Mouse (Mus musculus) midbrain, embryonic 11.5 days (tissue): ENCODE measurements at regions not wholly inside any gene's neighbourhood (a gene's known extent, or its start where the extent isn't known, plus 50 kb on each side); places are given as distances from the start of the nearest gene placed in this dataset.
A peak's percentile ranks its signal among the peaks of the same experiment; 100 is the strongest.

Experiments
- ATAC-seq: fragments of 200-750 bp; cut with Nextera tagmentation; 2 replicates; pipeline ENCODE4 v1.8.0; 2017; ENCODE audit warnings: moderate TSS enrichment, moderate library complexity; ENCODE audit not compliant: low FRiP score
- DNase-seq: peaks from one replicate; pipeline ENCODE4 v3.0.0; 2015; ENCODE audit warnings: low spot score; ENCODE audit errors: missing footprints
- H3K27ac ChIP-seq: fragments of 300-500 bp; sonication (generic); 2 replicates; pipeline ENCODE4 v1.5.1; 2014; ENCODE audit warnings: low read depth, low read length
- H3K27me3 ChIP-seq: fragments of 300-500 bp; sonication (generic); 2 replicates; pipeline ENCODE4 v1.6.1; 2014; ENCODE audit warnings: mild to moderate bottlenecking, low read length, moderate library complexity, mixed read lengths; ENCODE audit not compliant: control insufficient read depth, insufficient read depth
- H3K36me3 ChIP-seq: fragments of 300-500 bp; sonication (generic); 2 replicates; pipeline ENCODE4 v1.6.1; 2014; ENCODE audit warnings: mild to moderate bottlenecking, low read length, moderate library complexity, mixed read lengths; ENCODE audit not compliant: control insufficient read depth, insufficient read depth
- H3K4me1 ChIP-seq: fragments of 300-500 bp; sonication (generic); 2 replicates; pipeline ENCODE4 v1.6.1; 2014; ENCODE audit warnings: low read length; ENCODE audit not compliant: control insufficient read depth, insufficient read depth
- H3K4me2 ChIP-seq: fragments of 300-500 bp; sonication (generic); 2 replicates; pipeline ENCODE4 v1.6.1; 2014; ENCODE audit warnings: mild to moderate bottlenecking, moderate library complexity
- H3K4me3 ChIP-seq: fragments of 300-500 bp; sonication (generic); 2 replicates; pipeline ENCODE4 v1.5.1; 2014; ENCODE audit warnings: low read depth, low read length
- H3K9ac ChIP-seq: fragments of 300-500 bp; sonication (generic); 2 replicates; pipeline ENCODE4 v1.6.1; 2014; ENCODE audit warnings: low read length
- H3K9me3 ChIP-seq: fragments of 300-500 bp; sonication (generic); 2 replicates; pipeline ENCODE4 v1.6.1; 2016; ENCODE audit warnings: low read length; ENCODE audit not compliant: control insufficient read depth
- WGBS: fragments of 180-500 bp; shearing (Covaris S2); extraction: QIAGEN DNeasy Blood & Tissue Kit; methylation state at CpG from one replicate; pipeline ENCODE4 v1.1.7; 2014; 5-methylcytosine and 5-hydroxymethylcytosine counted together

DNA sequence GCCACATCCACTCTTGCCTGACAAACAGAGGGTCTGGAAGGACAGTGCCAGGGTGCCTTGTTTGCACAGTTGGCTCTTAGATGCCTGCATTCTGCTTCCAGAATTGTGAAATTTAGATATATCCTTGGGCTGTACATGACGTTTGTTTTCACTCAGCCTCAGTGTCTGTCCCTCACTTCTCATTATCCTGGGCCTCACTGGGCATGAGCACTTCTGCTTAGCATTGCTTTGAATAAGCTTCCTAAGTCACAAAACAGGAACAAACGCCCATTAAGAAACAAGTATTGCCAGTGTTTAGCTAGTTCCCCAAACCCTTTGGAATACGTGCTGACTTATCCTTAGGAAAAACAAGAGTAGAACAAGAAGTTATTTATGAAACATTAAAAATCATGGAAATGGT, 148.0 kb upstream of the Col8a1 start:
- H3K27me3 ChIP-seq: no peaks in the 10 kb centered on the region
- no peaks in the 10 kb centered on the region for H3K9me3 ChIP-seq
- H3K4me3 ChIP-seq: no peak overlapping the region
- H3K4me2 ChIP-seq: no peak overlapping the region
- DNase-seq (peak; percentile 47), ATAC-seq (no peak)
- WGBS: 72% methylated on average over 3 of the region's 3 CpGs
- H3K36me3 ChIP-seq: no peaks in the 10 kb centered on the region
- no peak overlapping the region for H3K27ac ChIP-seq
- H3K9ac ChIP-seq: no peak overlapping the region
- H3K4me1 ChIP-seq: no peaks in the 10 kb centered on the region

DNA sequence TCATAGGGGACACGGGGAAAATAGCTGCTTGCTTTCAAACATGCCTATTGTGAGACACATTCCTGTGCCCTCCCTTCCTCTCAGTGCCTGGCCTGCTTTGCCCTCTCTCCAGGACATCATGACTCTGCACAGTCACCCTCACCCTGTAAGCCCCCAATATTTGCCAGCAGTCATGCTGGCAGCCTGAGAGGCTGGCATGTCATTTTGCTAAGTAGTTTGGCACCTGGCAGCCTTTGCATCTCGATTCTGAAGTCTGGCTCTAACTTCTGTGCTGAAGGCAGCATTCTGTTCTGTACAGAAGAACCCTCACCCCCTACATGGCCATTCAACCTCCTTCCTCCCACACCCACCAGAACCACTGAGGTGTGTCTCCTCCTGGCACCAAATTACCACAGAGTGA, 157.5 kb upstream of the Col8a1 start:
- H3K9me3 ChIP-seq: no peaks in the 10 kb centered on the region; the same call in 1 of the 2 replicates
- no peak for ATAC-seq

DNA sequence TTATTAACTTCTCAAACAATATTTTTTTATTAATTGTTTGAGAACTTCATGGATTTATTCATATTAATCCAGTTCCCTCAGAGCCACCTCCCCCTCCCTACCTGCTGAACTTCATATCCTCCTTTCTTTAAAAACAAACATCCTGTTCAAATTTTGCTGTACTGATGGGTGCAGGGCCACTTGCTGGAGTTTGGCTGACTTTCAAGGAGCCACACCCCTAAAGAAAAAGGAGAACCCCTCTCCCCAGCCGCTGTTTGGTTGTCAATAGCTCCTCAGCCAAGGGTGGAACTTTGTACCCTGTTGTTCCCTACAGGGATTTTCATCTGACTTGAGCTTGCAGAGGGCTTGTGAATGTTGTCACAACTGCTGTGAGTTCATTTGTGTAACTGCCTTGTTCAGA, 160.0 kb upstream of the Col8a1 start:
- no peak for ATAC-seq
- WGBS: 84% methylated on average over 1 of the region's 1 CpGs
- Histone ChIP-seq H3K9me3 (no peaks in the 10 kb centered on the region), H3K4me1 (no peaks in the 10 kb centered on the region), H3K36me3 (no peaks in the 10 kb centered on the region), H3K9ac (no peak overlapping the region), H3K4me2 (no peak overlapping the region), H3K4me3 (no peak overlapping the region), H3K27me3 (no peaks in the 10 kb centered on the region), H3K27ac (no peak overlapping the region)
- DNase-seq: no peak

More for the DNA sequence above, 157.5 kb upstream of the Col8a1 start:
- 53% methylated on average over 2 of the region's 2 CpGs for WGBS
- no peaks in the 10 kb centered on the region for H3K36me3 ChIP-seq
- DNase-seq: no peak
- no peak overlapping the region for H3K4me3 ChIP-seq
- H3K27me3 ChIP-seq: no peaks in the 10 kb centered on the region
- no peak overlapping the region for H3K27ac ChIP-seq
- no peaks in the 10 kb centered on the region for H3K4me1 ChIP-seq
- no peak overlapping the region for H3K4me2 ChIP-seq
- no peak overlapping the region for H3K9ac ChIP-seq

DNA sequence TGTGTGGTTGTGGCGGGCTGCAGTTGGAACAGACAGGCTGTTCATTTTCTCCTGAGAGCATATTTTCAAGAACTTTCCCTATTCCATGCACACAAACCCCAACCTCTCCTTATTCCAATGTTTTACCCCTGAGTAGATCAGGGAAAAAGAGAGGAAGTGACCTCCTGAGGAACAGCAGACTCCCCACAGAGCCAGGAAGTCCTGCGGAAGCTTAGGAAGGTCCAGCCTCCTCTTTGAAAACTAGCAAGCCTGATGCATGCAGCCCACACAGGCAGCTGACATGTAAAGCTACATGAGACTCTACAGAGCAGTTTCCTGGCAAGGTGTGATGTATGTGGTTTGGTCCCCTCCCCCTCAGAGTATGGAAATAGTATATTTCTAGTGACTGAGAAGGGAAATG, 160.9 kb upstream of the Col8a1 start:
- no peak for DNase-seq
- Histone ChIP-seq H3K9me3 (no peaks in the 10 kb centered on the region), H3K36me3 (no peaks in the 10 kb centered on the region), H3K4me2 (no peak overlapping the region), H3K27ac (no peak overlapping the region), H3K4me1 (no peaks in the 10 kb centered on the region), H3K9ac (no peak overlapping the region), H3K27me3 (no peaks in the 10 kb centered on the region), H3K4me3 (no peak overlapping the region)
- ATAC-seq: no peak
- WGBS: 87% methylated on average over 2 of the region's 2 CpGs

DNA sequence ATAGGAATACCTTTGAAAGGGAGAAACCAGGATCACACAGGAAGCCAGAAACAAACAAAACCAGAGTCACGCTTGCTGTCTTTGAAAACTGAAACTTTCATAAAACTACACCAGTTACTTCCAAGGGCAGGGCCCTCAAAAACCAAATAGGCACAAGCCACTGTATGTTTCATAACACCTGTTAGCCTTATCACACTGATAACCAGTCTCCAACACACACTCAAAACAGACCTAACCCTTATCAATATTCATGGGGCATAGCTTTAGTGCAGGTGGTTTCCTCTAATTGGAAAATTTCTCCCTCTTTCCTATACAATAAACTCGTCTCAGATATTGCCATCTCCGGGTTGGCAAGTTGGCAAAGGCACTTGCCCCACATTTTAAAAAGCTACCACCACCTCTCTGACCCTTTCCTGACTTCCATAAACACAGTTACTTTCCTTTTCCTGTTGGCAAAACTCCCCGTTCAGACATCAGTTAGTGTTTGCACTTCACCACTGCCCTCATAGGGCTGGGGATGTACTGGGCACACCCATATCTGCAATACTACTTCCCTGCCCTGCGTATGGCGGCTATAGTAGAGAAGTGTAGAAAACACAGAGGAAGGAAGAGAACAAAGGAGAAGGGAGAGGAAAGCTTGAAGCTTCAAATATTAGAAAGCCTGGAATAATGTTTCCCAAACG, 169.1 kb upstream of the Col8a1 start:
- H3K27me3 ChIP-seq: no peaks in the 10 kb centered on the region
- ATAC-seq (no peak), DNase-seq (no peak)
- H3K4me2 ChIP-seq: no peak overlapping the region
- H3K36me3 ChIP-seq: no peaks in the 10 kb centered on the region
- no peak overlapping the region for H3K9ac ChIP-seq
- H3K27ac ChIP-seq: no peak overlapping the region
- WGBS: 74% methylated on average over 7 of the region's 7 CpGs
- H3K4me1 ChIP-seq: no peaks in the 10 kb centered on the region
- no peaks in the 10 kb centered on the region for H3K9me3 ChIP-seq
- H3K4me3 ChIP-seq: no peak overlapping the region

DNA sequence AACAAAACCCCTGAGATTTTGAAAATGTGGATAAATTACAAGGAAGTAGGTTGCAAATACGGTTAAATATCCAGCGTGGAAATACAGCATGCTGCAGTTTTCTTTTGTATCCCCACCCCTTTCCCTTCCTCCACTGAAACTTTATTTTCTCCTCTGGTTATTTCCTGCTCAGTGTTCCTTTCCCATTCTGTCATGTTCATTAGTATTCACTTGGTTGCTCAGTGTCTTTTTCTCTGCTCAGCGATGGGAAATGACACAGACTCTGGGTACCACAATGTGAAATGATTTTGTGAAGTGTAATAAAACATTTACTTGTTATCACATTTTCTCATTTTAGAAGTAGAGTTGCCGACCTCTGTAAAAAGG, 169.6 kb upstream of the Col8a1 start:
- 73% methylated on average over 4 of the region's 4 CpGs for WGBS
- no peaks in the 10 kb centered on the region for H3K9me3 ChIP-seq
- no peak for ATAC-seq
- H3K4me3 ChIP-seq: no peak overlapping the region
- no peak overlapping the region for H3K9ac ChIP-seq
- H3K4me1 ChIP-seq: no peaks in the 10 kb centered on the region
- H3K27ac ChIP-seq: no peak overlapping the region
- H3K4me2 ChIP-seq: no peak overlapping the region
- H3K27me3 ChIP-seq: no peaks in the 10 kb centered on the region
- no peak for DNase-seq
- no peaks in the 10 kb centered on the region for H3K36me3 ChIP-seq

DNA sequence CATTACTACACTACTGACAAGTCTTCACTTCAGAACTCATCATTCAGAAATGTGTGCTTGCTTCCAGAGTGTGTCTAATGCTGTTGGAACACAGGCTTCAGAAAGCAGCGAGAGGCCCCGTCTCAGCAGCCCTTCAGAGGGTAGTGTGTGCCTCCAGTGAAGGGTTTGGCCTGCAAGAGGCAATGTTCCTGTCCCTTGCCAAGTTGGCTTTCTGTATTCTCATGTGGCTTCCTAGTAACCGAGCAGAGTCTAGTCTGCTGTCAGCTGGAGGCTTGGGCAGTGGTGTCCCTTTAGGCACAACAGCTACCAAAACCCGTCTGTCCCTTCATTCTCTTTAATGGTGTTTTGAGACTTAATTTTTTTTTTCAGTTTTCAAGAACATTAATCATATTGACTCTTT, 173.3 kb upstream of the Col8a1 start:
- ATAC-seq (no peak), DNase-seq (no peak)
- Histone ChIP-seq H3K9ac (no peak overlapping the region), H3K4me2 (no peak overlapping the region), H3K27ac (no peak overlapping the region), H3K27me3 (no peaks in the 10 kb centered on the region), H3K4me1 (no peaks in the 10 kb centered on the region), H3K9me3 (no peaks in the 10 kb centered on the region), H3K4me3 (no peak overlapping the region), H3K36me3 (no peaks in the 10 kb centered on the region)
- 77% methylated on average over 4 of the region's 4 CpGs for WGBS

DNA sequence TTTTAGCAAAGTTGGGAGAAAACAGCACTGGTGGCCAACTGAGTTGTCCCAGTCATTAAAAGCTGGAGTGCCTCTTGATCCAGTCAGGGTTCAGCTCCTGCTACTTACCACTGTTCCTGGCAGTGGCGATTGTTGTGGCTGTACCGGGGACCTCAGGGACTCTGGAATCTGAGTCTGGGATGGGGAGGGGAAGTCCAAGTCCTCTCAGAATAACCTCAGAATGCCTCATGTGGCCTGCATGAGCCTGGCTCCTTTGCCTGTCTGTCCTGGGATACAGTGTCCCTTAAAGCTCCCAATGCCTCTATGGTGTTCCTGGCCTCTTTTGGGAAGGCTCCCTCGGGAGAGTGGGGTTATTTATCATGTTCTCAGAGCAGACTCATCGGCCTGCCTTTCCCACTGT, 173.8 kb upstream of the Col8a1 start:
- Histone ChIP-seq H3K36me3 (no peaks in the 10 kb centered on the region), H3K4me2 (no peak overlapping the region), H3K9ac (no peak overlapping the region), H3K27ac (no peak overlapping the region), H3K27me3 (no peaks in the 10 kb centered on the region), H3K4me1 (no peaks in the 10 kb centered on the region), H3K4me3 (no peak overlapping the region), H3K9me3 (no peaks in the 10 kb centered on the region)
- no peak for ATAC-seq
- DNase-seq: no peak
- 68% methylated on average over 4 of the region's 4 CpGs for WGBS

DNA sequence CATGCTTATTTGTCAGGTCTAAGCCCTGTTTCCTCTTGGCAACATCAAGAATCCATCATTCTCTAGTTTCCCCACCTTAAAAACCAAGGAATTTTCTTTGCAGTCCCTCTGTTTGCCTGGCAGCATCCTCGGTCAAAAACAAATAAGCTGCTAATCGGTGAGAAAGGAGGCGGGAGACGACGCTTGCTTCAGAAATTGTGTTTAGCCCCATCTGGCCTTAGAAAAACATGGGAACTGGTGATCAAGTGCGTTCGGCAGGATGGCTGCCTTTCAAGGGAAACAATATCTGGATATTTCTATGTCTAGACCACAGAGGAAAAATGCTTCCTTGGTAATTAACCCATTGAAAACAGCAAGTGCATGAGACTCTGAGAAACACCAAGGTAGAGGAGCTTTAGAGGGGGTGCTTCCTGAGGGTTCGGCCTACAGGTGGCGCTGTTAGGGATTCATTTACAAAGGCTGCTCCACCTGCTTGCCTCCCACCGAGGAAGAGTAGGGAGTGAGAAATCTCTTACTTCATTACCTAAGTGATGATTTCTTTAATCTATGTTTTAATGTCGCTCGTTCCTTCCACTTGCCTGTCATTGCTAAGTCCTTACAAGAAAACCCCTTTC, 174.7 kb upstream of the Col8a1 start:
- Histone ChIP-seq H3K36me3 (no peaks in the 10 kb centered on the region), H3K27ac (no peak overlapping the region), H3K4me2 (no peak overlapping the region), H3K4me3 (no peak overlapping the region), H3K4me1 (no peaks in the 10 kb centered on the region), H3K9me3 (no peaks in the 10 kb centered on the region), H3K27me3 (no peaks in the 10 kb centered on the region), H3K9ac (no peak overlapping the region)
- WGBS: 85% methylated on average over 12 of the region's 12 CpGs
- no peak for DNase-seq
- ATAC-seq: no peak
